Mouse (Mus musculus): ENCODE measurements around the gene Bsn. TPM values are rescaled to one million over a fixed set of nuclear protein-coding genes. Genes with fewer than 3 reads are reported as not detected.

Gene Bsn
- polyA plus RNA-seq, 1 experiment from 2014 or later = 2.5 TPM

DNA sequence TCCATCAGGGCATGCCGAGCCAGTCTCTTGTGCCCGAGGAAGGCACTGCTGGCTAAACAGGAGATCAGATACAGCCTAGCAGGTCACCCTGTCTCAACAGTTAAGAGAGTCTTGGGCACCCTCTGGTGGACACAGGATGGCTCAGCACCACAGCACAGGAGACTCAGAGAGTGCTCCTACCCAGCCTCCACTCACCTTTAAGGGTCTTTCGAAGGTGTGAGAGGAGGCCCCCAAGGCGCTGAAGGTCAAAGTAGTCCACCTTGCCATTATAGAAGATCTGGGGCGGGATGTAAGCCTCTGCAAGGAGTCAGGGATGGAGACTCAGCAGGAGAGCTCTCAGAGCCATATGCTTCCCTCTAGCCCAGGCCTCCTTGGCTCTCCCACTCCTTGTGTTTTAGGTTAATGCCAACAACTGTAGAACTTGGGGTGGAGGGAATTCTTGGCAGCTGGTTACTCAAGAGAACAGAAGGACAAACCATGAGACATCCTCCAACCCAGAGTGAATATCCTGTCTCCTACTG, 124.6 kb downstream of the Bsn start:
- no peaks in the 10 kb centered on the region for H3K27me3 ChIP-seq (ENCODE audit: control insufficient read depth, insufficient read depth, low read length)
- ATAC-seq (replicated peaks; ENCODE audit: low FRiP score) (no peak), DNase-seq (ENCODE audit: low spot score) (peak; percentile 73)
- H3K4me1 ChIP-seq (replicated peaks; ENCODE audit: control insufficient read depth, insufficient read depth, low read length) = no peaks in the 10 kb centered on the region
- H3K27ac ChIP-seq (ENCODE audit: low read depth, low read length) = no peak overlapping the region
- H3K36me3 ChIP-seq (ENCODE audit: control insufficient read depth, insufficient read depth, low read length) = no peaks in the 10 kb centered on the region
- H3K4me3 ChIP-seq (ENCODE audit: low read depth, low read length) = no peak overlapping the region
- no peak overlapping the region for H3K9ac ChIP-seq (ENCODE audit: low read length)
- no peak overlapping the region for H3K4me2 ChIP-seq (ENCODE audit: low read depth, low read length, severe bottlenecking)
- no peaks in the 10 kb centered on the region for H3K9me3 ChIP-seq (ENCODE audit: control insufficient read depth, low read length)
- 45% methylated on average over 5 of the region's 5 CpGs for WGBS

- Histone ChIP-seq H3K9me3 (ENCODE audit: control insufficient read depth, low read length) (no peaks in the 10 kb centered on the region), H3K4me3 (ENCODE audit: low read depth, low read length) (no peak overlapping the region), H3K27me3 (ENCODE audit: control insufficient read depth, insufficient read depth, low read length) (no peaks in the 10 kb centered on the region), H3K27ac (ENCODE audit: low read depth, low read length) (no peak overlapping the region), H3K9ac (ENCODE audit: low read length) (no peak overlapping the region), H3K4me2 (ENCODE audit: low read depth, low read length, severe bottlenecking) (no peak overlapping the region), H3K36me3 (ENCODE audit: control insufficient read depth, insufficient read depth, low read length) (no peaks in the 10 kb centered on the region), H3K4me1 (replicated peaks; ENCODE audit: control insufficient read depth, insufficient read depth, low read length) (no peaks in the 10 kb centered on the region)
- DNase-seq (ENCODE audit: low spot score) = no peak
- WGBS = 92% methylated on average over 12 of the region's 12 CpGs
- no peak for ATAC-seq (replicated peaks; ENCODE audit: low FRiP score)
Observed at GRCm38 (mm10) chr9:108063361-108063760, 126.8 kb downstream of the Bsn start.

DNA sequence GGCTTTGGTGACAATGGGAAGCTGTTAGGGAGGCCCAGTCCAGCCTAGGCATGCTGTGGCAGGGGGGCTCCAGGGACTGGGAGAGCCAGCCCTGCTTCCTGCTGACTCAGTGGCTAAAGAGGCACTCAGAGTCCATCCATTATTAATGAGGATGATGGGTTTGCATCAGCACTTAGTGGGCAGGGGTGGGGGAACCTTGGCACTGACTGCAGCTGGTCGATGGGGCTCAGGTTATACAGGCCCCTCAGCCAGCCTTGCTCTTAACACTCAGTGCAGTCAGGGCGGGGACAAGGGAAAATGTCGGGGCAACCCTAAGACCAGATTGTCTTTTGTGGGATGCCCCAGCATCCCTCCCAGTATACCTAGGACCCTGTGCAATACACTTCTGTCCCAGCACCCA, 128.0 kb downstream of the Bsn start:
- 87% methylated on average over 3 of the region's 3 CpGs for WGBS
- Histone ChIP-seq H3K4me1 (replicated peaks; ENCODE audit: control insufficient read depth, insufficient read depth, low read length) (no peaks in the 10 kb centered on the region), H3K27me3 (ENCODE audit: control insufficient read depth, insufficient read depth, low read length) (no peaks in the 10 kb centered on the region), H3K9me3 (ENCODE audit: control insufficient read depth, low read length) (no peaks in the 10 kb centered on the region), H3K4me2 (ENCODE audit: low read depth, low read length, severe bottlenecking) (no peak overlapping the region), H3K9ac (ENCODE audit: low read length) (no peak overlapping the region), H3K36me3 (ENCODE audit: control insufficient read depth, insufficient read depth, low read length) (no peaks in the 10 kb centered on the region), H3K4me3 (ENCODE audit: low read depth, low read length) (no peak overlapping the region), H3K27ac (ENCODE audit: low read depth, low read length) (no peak overlapping the region)
- DNase-seq (ENCODE audit: low spot score) (no peak), ATAC-seq (replicated peaks; ENCODE audit: low FRiP score) (no peak)

DNA sequence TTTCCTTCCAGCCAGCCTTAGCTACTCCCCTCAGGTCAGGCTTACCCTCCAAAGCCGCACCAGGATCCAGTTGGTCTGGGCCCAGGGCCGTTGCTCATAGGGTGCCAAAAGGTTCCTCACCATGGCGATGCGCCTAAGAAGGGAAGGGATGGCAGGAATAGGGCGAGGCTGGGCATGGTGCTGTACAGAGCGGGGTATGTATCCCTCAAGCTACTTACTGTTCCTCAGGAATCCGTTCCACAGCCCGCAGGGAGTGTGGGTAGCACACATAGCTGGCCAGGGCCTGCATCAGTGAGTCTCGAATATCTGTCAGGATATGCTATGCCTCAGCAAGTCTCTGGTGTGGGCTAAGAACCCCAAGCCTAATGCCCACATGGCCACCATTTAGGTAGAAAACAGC, 131.9 kb downstream of the Bsn start:
- Histone ChIP-seq H3K4me3 (ENCODE audit: low read depth, low read length) (no peak overlapping the region), H3K27me3 (ENCODE audit: control insufficient read depth, insufficient read depth, low read length) (no peaks in the 10 kb centered on the region), H3K4me1 (replicated peaks; ENCODE audit: control insufficient read depth, insufficient read depth, low read length) (no peaks in the 10 kb centered on the region; the same call in 1 of the 2 replicates), H3K27ac (ENCODE audit: low read depth, low read length) (no peak overlapping the region), H3K9ac (ENCODE audit: low read length) (no peak overlapping the region), H3K9me3 (ENCODE audit: control insufficient read depth, low read length) (no peaks in the 10 kb centered on the region), H3K36me3 (ENCODE audit: control insufficient read depth, insufficient read depth, low read length) (no peaks in the 10 kb centered on the region), H3K4me2 (ENCODE audit: low read depth, low read length, severe bottlenecking) (no peak overlapping the region)
- WGBS = 95% methylated on average over 9 of the region's 9 CpGs
- ATAC-seq (replicated peaks; ENCODE audit: low FRiP score) (no peak), DNase-seq (ENCODE audit: low spot score) (peak; percentile 47)

DNA sequence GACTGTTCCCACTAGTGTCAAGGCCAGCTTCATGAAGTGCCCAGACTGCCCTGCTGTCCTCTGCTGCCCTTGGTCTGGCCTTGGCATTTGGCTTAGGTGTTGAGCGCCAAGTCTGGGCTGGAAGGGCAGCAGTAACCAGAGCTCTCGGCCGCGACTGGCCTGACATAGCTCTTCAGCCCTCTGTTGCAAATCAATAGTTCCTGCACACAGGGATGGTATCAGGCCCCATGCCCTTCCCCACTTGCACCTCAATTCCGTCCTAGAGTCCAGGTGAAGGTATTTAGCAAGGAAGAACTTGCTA, 133.0 kb downstream of the Bsn start:
- no peak overlapping the region for H3K9ac ChIP-seq (ENCODE audit: low read length)
- no peak overlapping the region for H3K4me2 ChIP-seq (ENCODE audit: low read depth, low read length, severe bottlenecking)
- DNase-seq (ENCODE audit: low spot score) = no peak
- H3K4me3 ChIP-seq (ENCODE audit: low read depth, low read length) = no peak overlapping the region
- no peak for ATAC-seq (replicated peaks; ENCODE audit: low FRiP score)
- H3K27ac ChIP-seq (ENCODE audit: low read depth, low read length) = no peak overlapping the region
- H3K27me3 ChIP-seq (ENCODE audit: control insufficient read depth, insufficient read depth, low read length) = no peaks in the 10 kb centered on the region
- no peaks in the 10 kb centered on the region for H3K9me3 ChIP-seq (ENCODE audit: control insufficient read depth, low read length)
- no peaks in the 10 kb centered on the region for H3K36me3 ChIP-seq (ENCODE audit: control insufficient read depth, insufficient read depth, low read length)
- 87% methylated on average over 5 of the region's 5 CpGs for WGBS
- no peaks in the 10 kb centered on the region; the same call in 1 of the 2 replicates for H3K4me1 ChIP-seq (replicated peaks; ENCODE audit: control insufficient read depth, insufficient read depth, low read length)

GRCm38 (mm10) chr9:108056361-108057261, 133.6 kb downstream of the Bsn start:
- WGBS = 83% methylated on average over 28 of the region's 28 CpGs
- H3K9ac ChIP-seq (ENCODE audit: low read length) = no peak overlapping the region
- peak; percentile 49 for DNase-seq (ENCODE audit: low spot score)

GRCm38 (mm10) chr9:108055661-108056237, 134.4 kb downstream of the Bsn start:
- Histone ChIP-seq H3K4me3 (ENCODE audit: low read depth, low read length) (no peak overlapping the region), H3K9me3 (ENCODE audit: control insufficient read depth, low read length) (no peaks in the 10 kb centered on the region), H3K4me1 (replicated peaks; ENCODE audit: control insufficient read depth, insufficient read depth, low read length) (no peaks in the 10 kb centered on the region; the same call in 1 of the 2 replicates), H3K9ac (ENCODE audit: low read length) (no peak overlapping the region), H3K27ac (ENCODE audit: low read depth, low read length) (no peak overlapping the region), H3K4me2 (ENCODE audit: low read depth, low read length, severe bottlenecking) (no peak overlapping the region), H3K36me3 (ENCODE audit: control insufficient read depth, insufficient read depth, low read length) (no peaks in the 10 kb centered on the region; the same call in 1 of the 2 replicates), H3K27me3 (ENCODE audit: control insufficient read depth, insufficient read depth, low read length) (no peaks in the 10 kb centered on the region)
- DNase-seq (ENCODE audit: low spot score) = peak; percentile 49
- 90% methylated on average over 6 of the region's 6 CpGs for WGBS
- no peak for ATAC-seq (replicated peaks; ENCODE audit: low FRiP score)

More at GRCm38 (mm10) chr9:108056361-108057261, 133.6 kb downstream of the Bsn start:
- no peaks in the 10 kb centered on the region; the same call in 1 of the 2 replicates for H3K4me1 ChIP-seq (replicated peaks; ENCODE audit: control insufficient read depth, insufficient read depth, low read length)
- H3K36me3 ChIP-seq (ENCODE audit: control insufficient read depth, insufficient read depth, low read length) = no peaks in the 10 kb centered on the region
- no peak overlapping the region for H3K4me3 ChIP-seq (ENCODE audit: low read depth, low read length)
- H3K27me3 ChIP-seq (ENCODE audit: control insufficient read depth, insufficient read depth, low read length) = no peaks in the 10 kb centered on the region
- ATAC-seq (replicated peaks; ENCODE audit: low FRiP score) = no peak
- H3K9me3 ChIP-seq (ENCODE audit: control insufficient read depth, low read length) = no peaks in the 10 kb centered on the region
- no peak overlapping the region for H3K27ac ChIP-seq (ENCODE audit: low read depth, low read length)
- no peak overlapping the region for H3K4me2 ChIP-seq (ENCODE audit: low read depth, low read length, severe bottlenecking)

GRCm38 (mm10) chr9:108055061-108055460, 135.1 kb downstream of the Bsn start:
- Histone ChIP-seq H3K27ac (ENCODE audit: low read depth, low read length) (no peak overlapping the region), H3K36me3 (ENCODE audit: control insufficient read depth, insufficient read depth, low read length) (no peaks in the 10 kb centered on the region; the same call in 1 of the 2 replicates)
- WGBS = 100% methylated on average over 1 of the region's 1 CpGs

More at GRCm38 (mm10) chr9:108055061-108055460, 135.1 kb downstream of the Bsn start:
- Histone ChIP-seq H3K4me3 (ENCODE audit: low read depth, low read length) (no peak overlapping the region), H3K27me3 (ENCODE audit: control insufficient read depth, insufficient read depth, low read length) (no peaks in the 10 kb centered on the region), H3K4me1 (replicated peaks; ENCODE audit: control insufficient read depth, insufficient read depth, low read length) (peaks cover 2% of the 10 kb centered on the region; the same call in 1 of the 2 replicates), H3K9me3 (ENCODE audit: control insufficient read depth, low read length) (no peaks in the 10 kb centered on the region), H3K9ac (ENCODE audit: low read length) (no peak overlapping the region), H3K4me2 (ENCODE audit: low read depth, low read length, severe bottlenecking) (no peak overlapping the region)
- ATAC-seq (replicated peaks; ENCODE audit: low FRiP score) = no peak
- DNase-seq (ENCODE audit: low spot score) = no peak
